Mouse (Mus musculus) stomach, embryonic 15.5 days (tissue): ENCODE results near the gene Fbf1. TPM values are rescaled to one million over a fixed set of nuclear protein-coding genes. Genes with fewer than 3 reads are reported as not detected.
"Not testable (repeated sequence)": the region's sequence is repeated elsewhere in the genome, so short reads cannot be mapped to it uniquely, and the experiment has no call there.

Experiments
- ATAC-seq: fragments of 200-750 bp; cut with Nextera tagmentation; 2 replicates; pipeline ENCODE4 v1.8.0; 2017; ENCODE audit warnings: low read depth, moderate number of reproducible peaks, moderate TSS enrichment; ENCODE audit not compliant: insufficient read depth, low FRiP score
- H3K27ac ChIP-seq: fragments of 300-500 bp; sonication (generic); 2 replicates; pipeline ENCODE4 v1.5.1; 2015; ENCODE audit warnings: mild to moderate bottlenecking, inconsistent platforms
- H3K27me3 ChIP-seq: fragments of 300-500 bp; sonication (generic); replicated peaks from 2 replicates; pipeline ENCODE4 v1.6.1; 2015; ENCODE audit warnings: inconsistent platforms
- H3K36me3 ChIP-seq: fragments of 300-500 bp; sonication (generic); 2 replicates; pipeline ENCODE4 v1.6.1; 2015; ENCODE audit warnings: inconsistent platforms
- H3K4me1 ChIP-seq: fragments of 300-500 bp; sonication (generic); 2 replicates; pipeline ENCODE4 v1.6.1; 2015; ENCODE audit warnings: inconsistent platforms
- H3K4me2 ChIP-seq: fragments of 300-500 bp; sonication (generic); 2 replicates; pipeline ENCODE4 v1.6.1; 2015; ENCODE audit warnings: mild to moderate bottlenecking, inconsistent platforms
- H3K4me3 ChIP-seq: fragments of 300-500 bp; sonication (generic); replicated peaks from 2 replicates; pipeline ENCODE4 v1.5.1; 2015; ENCODE audit warnings: inconsistent platforms
- H3K9ac ChIP-seq: fragments of 300-500 bp; sonication (generic); 2 replicates; pipeline ENCODE4 v1.6.1; 2015; ENCODE audit warnings: inconsistent platforms
- H3K9me3 ChIP-seq: fragments of 300-500 bp; sonication (generic); 2 replicates; pipeline ENCODE4 v1.6.1; 2016; ENCODE audit warnings: inconsistent platforms
- WGBS: fragments of 180-500 bp; shearing (Covaris S2); methylation state at CpG from one replicate; pipeline ENCODE4 v1.1.7; 2015; 5-methylcytosine and 5-hydroxymethylcytosine counted together
- polyA plus RNA-seq: library from polyadenylated mRNA; unstranded; fragments of >200 nt; fragmentation: Nextera tagmentation; extraction: Ambion mirVana; gene quantifications from 2 replicates; pipeline ENCODE4 v1.2.1, GENCODE M21; 2015

Fbf1 gene
- polyA plus RNA-seq, 1 experiment from 2014 or later, result 26.8 TPM

DNA sequence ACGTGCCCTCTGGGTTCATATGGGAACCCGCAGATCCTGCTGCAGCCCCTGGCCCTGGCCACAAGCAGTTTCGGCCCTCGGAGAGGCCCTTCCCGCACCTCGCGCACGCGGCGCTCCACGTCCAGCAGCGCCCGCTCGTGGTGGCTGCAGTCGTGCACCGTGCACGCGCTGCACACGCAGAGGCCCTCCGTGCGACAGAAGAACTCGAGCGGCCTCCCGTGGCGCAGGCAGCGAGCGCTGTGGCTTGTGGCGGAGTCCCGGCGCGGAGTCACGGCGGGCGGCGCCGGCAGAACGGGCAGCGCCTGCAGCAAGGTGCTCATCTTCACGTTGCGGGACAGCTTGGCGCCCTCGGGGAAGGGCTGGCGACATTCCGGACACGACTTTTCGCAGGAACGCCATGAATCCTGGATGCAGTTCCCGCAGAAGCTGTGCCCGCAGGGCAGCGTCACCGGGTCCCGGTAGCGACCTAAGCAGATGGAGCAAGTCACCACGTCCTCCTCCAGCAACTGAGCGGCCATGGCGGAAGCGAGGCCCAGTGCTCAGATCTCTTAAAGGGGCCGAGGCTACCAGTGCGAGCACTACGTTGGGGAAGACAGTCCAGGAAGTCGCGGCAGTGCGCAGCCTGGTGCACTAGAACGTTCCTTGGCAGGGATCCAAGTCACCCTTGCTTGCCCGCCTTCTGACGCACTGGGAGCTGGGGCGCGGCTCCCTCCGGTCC lies 37.3 kb downstream of the Fbf1 start, which contains the start of gene Trim65:
Gene Trim65, minus strand, starts transcription at position 641 of the 718 bp plus-strand sequence.
- H3K9me3 ChIP-seq, result no peaks in the 10 kb centered on the region
- under 1% methylated on average over 69 of the region's 69 CpGs for WGBS
- no peaks in the 10 kb centered on the region for H3K27me3 ChIP-seq
- peaks cover 25% of the 10 kb centered on the region for H3K36me3 ChIP-seq
- peak within 1 kb of the TSS; percentile 62 for H3K4me3 ChIP-seq
- H3K27ac ChIP-seq, result peak within 1 kb of the TSS; percentile 96
- H3K9ac ChIP-seq, result peak within 1 kb of the TSS; percentile 58
- peak; percentile 81 for ATAC-seq
- peak within 1 kb of the TSS; percentile 82 for H3K4me2 ChIP-seq
- peaks cover 33% of the 10 kb centered on the region for H3K4me1 ChIP-seq

- Histone ChIP-seq H3K27ac (peak overlapping the region; percentile 96), H3K4me1 (peaks cover 33% of the 10 kb centered on the region), H3K27me3 (no peaks in the 10 kb centered on the region), H3K4me3 (peak overlapping the region; percentile 62), H3K9ac (peak overlapping the region; percentile 57; the same call in 1 of the 2 replicates), H3K9me3 (no peaks in the 10 kb centered on the region), H3K36me3 (peaks cover 30% of the 10 kb centered on the region), H3K4me2 (peak overlapping the region; percentile 82)
- 41% methylated on average over 8 of the region's 8 CpGs for WGBS
- ATAC-seq, result no peak; the same call in 1 of the 2 replicates
Observed at GRCm38 (mm10) chr11:116129993-116130487, 37.9 kb downstream of the Fbf1 start.

DNA sequence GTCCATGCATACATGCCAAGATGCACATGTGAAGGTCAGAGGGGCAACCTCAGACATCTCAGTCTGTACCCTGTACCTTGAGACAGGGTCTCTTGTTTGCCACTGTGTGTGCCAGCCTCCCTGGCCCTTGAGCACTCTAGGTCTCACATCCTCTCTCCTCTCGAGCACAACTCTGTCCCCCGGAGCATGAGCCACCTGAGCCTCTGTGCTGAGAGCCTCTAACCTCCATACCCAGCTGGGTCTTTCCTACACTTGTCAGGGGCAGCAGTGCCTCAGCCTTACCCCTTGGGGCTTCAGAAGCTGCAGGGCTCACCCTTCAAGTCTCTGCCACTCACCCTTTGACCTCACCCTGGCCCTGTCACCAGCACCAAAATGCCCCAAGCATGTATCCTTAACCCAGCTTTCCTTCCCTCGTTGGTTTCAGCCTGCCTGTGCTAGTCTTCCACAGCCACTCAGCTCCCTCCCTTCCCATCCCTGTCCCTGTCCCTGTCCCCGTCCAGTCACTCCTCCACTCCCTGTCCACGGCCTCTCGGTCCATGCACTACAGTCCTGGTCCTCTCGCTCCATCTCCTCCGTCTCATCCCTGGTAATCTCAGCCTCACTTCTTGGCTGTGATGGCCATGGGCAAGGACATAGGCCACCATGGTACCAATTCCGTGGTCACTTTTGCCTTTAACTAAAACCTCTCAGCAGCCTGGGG lies 38.7 kb downstream of the Fbf1 start:
- WGBS, result 75% methylated on average over 9 of the region's 9 CpGs
- Histone ChIP-seq H3K27me3 (no peaks in the 10 kb centered on the region), H3K4me2 (peak overlapping the region; percentile 82), H3K36me3 (peaks cover 27% of the 10 kb centered on the region), H3K4me1 (peaks cover 33% of the 10 kb centered on the region), H3K27ac (no peak overlapping the region), H3K4me3 (peak overlapping the region; percentile 62; the same call in 1 of the 2 replicates), H3K9ac (no peak overlapping the region), H3K9me3 (no peaks in the 10 kb centered on the region)
- ATAC-seq, result no peak

GRCm38 (mm10) chr11:116127986-116128385 lies 40.0 kb downstream of the Fbf1 start:
- Histone ChIP-seq H3K27ac (peak overlapping the region; percentile 71), H3K4me2 (peak overlapping the region; percentile 42; the same call in 1 of the 2 replicates), H3K9me3 (no peaks in the 10 kb centered on the region), H3K9ac (no peak overlapping the region), H3K4me3 (no peak overlapping the region), H3K4me1 (peaks cover 33% of the 10 kb centered on the region), H3K27me3 (no peaks in the 10 kb centered on the region), H3K36me3 (peaks cover 27% of the 10 kb centered on the region)
- WGBS, result 66% methylated on average over 9 of the region's 9 CpGs
- ATAC-seq, result no peak

GRCm38 (mm10) chr11:116127156-116127980 lies 40.6 kb downstream of the Fbf1 start, which contains the start of gene Trim47:
TSS of gene Trim47 (minus strand) at chr11:116127210.
- peak; percentile 51; the same call in 1 of the 2 replicates for ATAC-seq
- peak within 1 kb of the TSS; percentile 71 for H3K27ac ChIP-seq
- H3K4me2 ChIP-seq, result peak within 1 kb of the TSS; percentile 42
- peaks cover 33% of the 10 kb centered on the region for H3K4me1 ChIP-seq
- peaks cover 25% of the 10 kb centered on the region for H3K36me3 ChIP-seq
- no peak within 1 kb of the TSS for H3K9ac ChIP-seq
- peak within 1 kb of the TSS; percentile 20 for H3K4me3 ChIP-seq
- H3K27me3 ChIP-seq, result no peaks in the 10 kb centered on the region
- H3K9me3 ChIP-seq, result no peaks in the 10 kb centered on the region
- 28% methylated on average over 23 of the region's 23 CpGs for WGBS

DNA sequence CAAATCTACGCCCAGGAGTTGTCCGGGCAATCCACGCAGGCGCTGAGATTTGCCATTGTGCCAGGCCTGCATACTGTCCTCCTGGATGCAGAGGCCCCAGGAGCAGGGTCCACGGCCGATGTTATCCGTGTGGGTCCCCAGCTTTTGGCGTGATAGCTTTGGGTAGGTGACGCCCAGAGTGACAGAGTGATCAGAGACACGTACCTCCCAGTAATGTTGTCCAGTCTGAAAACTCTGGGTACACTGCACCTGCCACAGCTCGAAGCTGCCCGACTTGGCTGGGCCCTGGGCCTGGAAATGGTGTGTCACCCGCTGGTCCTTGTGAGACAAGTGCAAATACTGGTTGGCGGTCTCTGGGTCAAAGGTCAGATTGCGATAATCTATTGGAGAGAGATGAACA lies 41.7 kb downstream of the Fbf1 start:
- Histone ChIP-seq H3K27me3 (no peaks in the 10 kb centered on the region), H3K27ac (no peak overlapping the region), H3K4me3 (no peak overlapping the region), H3K4me1 (peaks cover 29% of the 10 kb centered on the region), H3K9me3 (no peaks in the 10 kb centered on the region), H3K9ac (no peak overlapping the region), H3K4me2 (no peak overlapping the region), H3K36me3 (peaks cover 21% of the 10 kb centered on the region)
- WGBS, result 91% methylated on average over 15 of the region's 15 CpGs
- ATAC-seq, result no peak

- H3K27ac ChIP-seq, H3K9ac ChIP-seq, ATAC-seq, H3K9me3 ChIP-seq, H3K27me3 ChIP-seq, H3K4me1 ChIP-seq, H3K4me2 ChIP-seq, H3K4me3 ChIP-seq: not testable (repeated sequence)
- WGBS, result 95% methylated on average over 8 of the region's 8 CpGs
- H3K36me3 ChIP-seq, result peaks cover 21% of the 10 kb centered on the region
Observed at GRCm38 (mm10) chr11:116121731-116122245, 46.2 kb downstream of the Fbf1 start.

- H3K27ac ChIP-seq, result no peak overlapping the region
- ATAC-seq, result no peak
- no peak overlapping the region for H3K9ac ChIP-seq
Observed at GRCm38 (mm10) chr11:116117819-116118218, 50.1 kb downstream of the Fbf1 start.

GRCm38 (mm10) chr11:116117241-116117640 lies 50.7 kb downstream of the Fbf1 start:
- H3K27me3 ChIP-seq, result no peaks in the 10 kb centered on the region
- H3K9ac ChIP-seq, result no peak overlapping the region
- H3K27ac ChIP-seq, result no peak overlapping the region
- no peak for ATAC-seq
- H3K36me3 ChIP-seq, result no peaks in the 10 kb centered on the region
- WGBS, result 72% methylated on average over 12 of the region's 12 CpGs
- H3K4me1 ChIP-seq, result no peaks in the 10 kb centered on the region
- H3K9me3 ChIP-seq, result no peaks in the 10 kb centered on the region
- no peak overlapping the region for H3K4me2 ChIP-seq
- H3K4me3 ChIP-seq, result no peak overlapping the region

More at GRCm38 (mm10) chr11:116117819-116118218, 50.1 kb downstream of the Fbf1 start:
- peaks cover 3% of the 10 kb centered on the region; the same call in 1 of the 2 replicates for H3K36me3 ChIP-seq
- H3K4me1 ChIP-seq, result no peaks in the 10 kb centered on the region
- H3K4me3 ChIP-seq, result no peak overlapping the region
- H3K4me2 ChIP-seq, result no peak overlapping the region
- no peaks in the 10 kb centered on the region for H3K9me3 ChIP-seq
- H3K27me3 ChIP-seq, result no peaks in the 10 kb centered on the region

DNA sequence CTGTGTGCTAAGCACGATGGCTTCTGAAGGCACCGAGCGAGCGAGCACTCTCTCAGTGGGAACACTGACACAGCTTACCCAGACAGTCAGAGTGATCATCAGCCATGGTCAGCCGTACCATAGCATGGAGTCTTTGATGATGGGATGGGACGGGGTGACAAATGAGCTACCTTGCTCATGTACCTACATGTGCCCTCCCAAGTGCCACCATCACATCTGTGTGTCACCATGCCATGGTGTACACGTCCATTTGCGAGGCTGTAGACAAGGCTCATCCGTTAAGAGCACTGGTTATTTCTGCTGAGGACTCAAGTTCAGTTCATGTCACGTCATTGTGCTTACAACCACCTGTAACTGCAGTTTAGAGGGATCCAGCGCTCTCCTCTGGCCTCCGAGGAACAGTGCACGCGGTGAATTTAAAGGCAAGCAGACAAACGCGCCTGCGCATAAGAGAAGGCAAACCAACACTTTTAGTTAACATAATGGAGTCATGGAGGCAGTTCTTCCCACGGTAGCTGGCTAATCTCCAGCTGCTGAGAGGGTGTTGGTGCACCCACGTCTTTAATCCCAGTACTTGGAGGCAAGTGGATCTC lies 56.3 kb downstream of the Fbf1 start:
- H3K9me3 ChIP-seq, result no peaks in the 10 kb centered on the region
- H3K27ac ChIP-seq, result no peak overlapping the region
- H3K9ac ChIP-seq, result no peak overlapping the region
- H3K27me3 ChIP-seq, result peaks cover 28% of the 10 kb centered on the region
- H3K36me3 ChIP-seq, result no peaks in the 10 kb centered on the region
- no peak overlapping the region for H3K4me2 ChIP-seq
- H3K4me1 ChIP-seq, result peaks cover 37% of the 10 kb centered on the region
- no peak for ATAC-seq
- WGBS, result 86% methylated on average over 19 of the region's 19 CpGs
- H3K4me3 ChIP-seq, result no peak overlapping the region

DNA sequence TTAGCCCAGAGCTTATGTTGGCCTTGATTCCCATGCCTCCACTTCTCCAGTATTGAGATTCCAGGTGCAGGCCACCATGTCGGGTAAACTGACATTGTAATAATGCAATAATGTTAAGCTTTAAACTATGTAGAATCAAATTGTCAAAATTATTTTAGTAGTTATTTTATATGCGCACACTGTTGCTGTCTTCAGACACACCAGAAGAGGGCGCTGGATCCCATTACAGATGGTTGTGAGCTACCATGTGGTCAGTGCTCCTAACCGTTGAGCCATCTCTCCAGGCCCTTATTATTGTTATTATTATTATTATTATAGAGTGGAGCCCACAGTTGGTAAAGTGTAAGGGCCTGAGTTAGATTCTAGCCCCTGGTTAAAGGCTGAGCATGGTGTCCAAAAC lies 56.9 kb downstream of the Fbf1 start:
- Histone ChIP-seq H3K9ac (no peak overlapping the region), H3K4me3 (no peak overlapping the region), H3K4me1 (peaks cover 43% of the 10 kb centered on the region), H3K27me3 (peaks cover 28% of the 10 kb centered on the region), H3K4me2 (no peak overlapping the region), H3K9me3 (no peaks in the 10 kb centered on the region), H3K27ac (no peak overlapping the region), H3K36me3 (no peaks in the 10 kb centered on the region)
- no peak for ATAC-seq
- 82% methylated on average over 4 of the region's 4 CpGs for WGBS
